Mouse (Mus musculus) macrophage (primary cell): Measurements from ENCODE around the gene Nrcam. TPM values are rescaled to one million over a fixed set of nuclear protein-coding genes. Genes with fewer than 3 reads are reported as not detected.
A peak's percentile ranks its signal among the peaks of the same experiment; 100 is the strongest.

Experiments used
- H3K27ac ChIP-seq: fragments of 350-480 bp; formaldehyde crosslinking; 2 replicates; pipeline ENCODE4 v1.9.0; 2021
- H3K36me3 ChIP-seq: fragments of 350-480 bp; formaldehyde crosslinking; 2 replicates; pipeline ENCODE4 v1.9.0; 2021; ENCODE audit errors: inconsistent target
- H3K4me3 ChIP-seq: fragments of 350-480 bp; formaldehyde crosslinking; 2 replicates; pipeline ENCODE4 v1.9.0; 2021; ENCODE audit errors: inconsistent target
- H3K79me2 ChIP-seq: fragments of 350-480 bp; formaldehyde crosslinking; 2 replicates; pipeline ENCODE4 v1.9.0; 2021; ENCODE audit errors: inconsistent target
- WGBS: methylation state at CpG from one replicate; pipeline ENCODE4 v1.1.7; 2026; ENCODE audit warnings: inconsistent platforms; ENCODE audit not compliant: missing documents; 5-methylcytosine and 5-hydroxymethylcytosine counted together
- polyA plus RNA-seq: library from polyadenylated mRNA; stranded (reverse); fragments of 250-400 nt; gene quantifications from 3 replicates; pipeline ENCODE4 v1.2.4, GENCODE M21; 2018; ENCODE audit warnings: inconsistent platforms

Gene Nrcam
- polyA plus RNA-seq, 1 experiment from 2014 or later: 9.9 TPM

GRCm38 (mm10) chr12:44330216-44330719 lies 1.6 kb downstream of the Nrcam start:
- H3K27ac ChIP-seq: no peak overlapping the region
- no peak overlapping the region for H3K4me3 ChIP-seq
- no peaks in the 10 kb centered on the region for H3K79me2 ChIP-seq
- whole genome bisulfite sequencing: 10% methylated on average over 9 of the region's 9 CpGs
- no peaks in the 10 kb centered on the region for H3K36me3 ChIP-seq

DNA sequence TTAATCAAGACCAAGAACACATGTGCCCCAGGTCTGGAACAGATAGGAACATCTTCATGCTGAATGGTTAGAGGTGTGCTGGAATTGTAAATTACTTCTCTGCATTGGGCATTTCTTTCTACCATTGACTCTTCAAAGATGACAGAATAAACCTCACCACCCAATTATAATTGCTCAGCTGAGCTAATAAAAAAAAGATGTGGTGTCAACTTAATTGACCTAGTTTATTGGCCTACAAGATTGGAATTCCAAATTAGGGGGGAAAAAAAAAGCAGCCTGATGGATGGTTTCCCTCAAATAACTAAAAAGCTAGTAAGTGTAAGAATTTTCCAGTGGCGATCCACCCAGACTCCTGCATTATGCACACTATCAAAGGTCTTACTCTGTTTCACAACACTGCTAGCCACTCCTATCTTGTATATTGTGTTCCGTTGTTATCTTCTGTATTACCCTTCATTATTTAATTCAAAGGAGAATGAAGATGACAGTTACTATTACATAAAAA lies 8.5 kb downstream of the Nrcam start:
- WGBS: 87% methylated on average over 2 of the region's 2 CpGs
- no peaks in the 10 kb centered on the region for H3K36me3 ChIP-seq
- no peak overlapping the region for H3K4me3 ChIP-seq
- no peaks in the 10 kb centered on the region for H3K79me2 ChIP-seq
- no peak overlapping the region for H3K27ac ChIP-seq

- H3K36me3 ChIP-seq: no peaks in the 10 kb centered on the region
- 82% methylated on average over 7 of the region's 8 CpGs for WGBS
- H3K79me2 ChIP-seq: no peaks in the 10 kb centered on the region
- no peak overlapping the region for H3K27ac ChIP-seq
- no peak overlapping the region for H3K4me3 ChIP-seq
Observed at GRCm38 (mm10) chr12:44338195-44338622, 9.5 kb downstream of the Nrcam start.

- no peak overlapping the region for H3K27ac ChIP-seq
- H3K4me3 ChIP-seq: no peak overlapping the region
- 89% methylated on average over 6 of the region's 6 CpGs for WGBS
- no peaks in the 10 kb centered on the region for H3K79me2 ChIP-seq
- no peaks in the 10 kb centered on the region for H3K36me3 ChIP-seq
Observed at GRCm38 (mm10) chr12:44344075-44344474, 15.4 kb downstream of the Nrcam start.

GRCm38 (mm10) chr12:44345251-44345650 lies 16.6 kb downstream of the Nrcam start:
- H3K4me3 ChIP-seq: no peak overlapping the region
- no peak overlapping the region for H3K27ac ChIP-seq
- 79% methylated on average over 5 of the region's 5 CpGs for WGBS

GRCm38 (mm10) chr12:44346143-44346542 lies 17.5 kb downstream of the Nrcam start:
- no peak overlapping the region for H3K4me3 ChIP-seq
- no peaks in the 10 kb centered on the region for H3K36me3 ChIP-seq
- WGBS: 97% methylated on average over 3 of the region's 3 CpGs
- no peaks in the 10 kb centered on the region for H3K79me2 ChIP-seq
- H3K27ac ChIP-seq: no peak overlapping the region

More at GRCm38 (mm10) chr12:44345251-44345650, 16.6 kb downstream of the Nrcam start:
- Histone ChIP-seq H3K36me3 (no peaks in the 10 kb centered on the region), H3K79me2 (no peaks in the 10 kb centered on the region)

- H3K27ac ChIP-seq: peak overlapping the region; percentile 63
Observed at GRCm38 (mm10) chr12:44355116-44355515, 26.4 kb downstream of the Nrcam start.

GRCm38 (mm10) chr12:44357460-44357859 lies 28.8 kb downstream of the Nrcam start:
- H3K79me2 ChIP-seq: no peaks in the 10 kb centered on the region
- H3K4me3 ChIP-seq: no peak overlapping the region
- H3K36me3 ChIP-seq: no peaks in the 10 kb centered on the region
- 76% methylated on average over 3 of the region's 3 CpGs for WGBS
- H3K27ac ChIP-seq: no peak overlapping the region

More at GRCm38 (mm10) chr12:44355116-44355515, 26.4 kb downstream of the Nrcam start:
- no peak overlapping the region for H3K4me3 ChIP-seq
- no peaks in the 10 kb centered on the region for H3K79me2 ChIP-seq
- 88% methylated on average over 4 of the region's 4 CpGs for WGBS
- no peaks in the 10 kb centered on the region for H3K36me3 ChIP-seq

DNA sequence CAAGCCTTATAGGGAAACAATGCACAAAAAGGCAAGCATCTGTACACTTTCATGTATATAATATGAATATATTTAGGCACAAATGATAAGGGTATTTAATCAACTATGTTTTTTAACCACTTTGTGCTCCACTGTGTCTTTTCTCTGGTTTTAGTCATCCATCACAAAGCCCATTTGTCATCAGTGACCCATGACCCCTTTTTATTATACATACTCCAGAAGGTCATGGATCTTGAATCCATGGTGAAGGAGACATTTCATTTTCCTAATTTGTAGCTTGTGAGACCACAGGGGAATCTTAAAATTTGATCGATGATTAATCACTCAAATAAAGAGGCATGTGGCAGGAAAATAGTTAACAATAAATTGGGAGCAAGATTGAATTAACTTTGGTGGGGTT lies 29.2 kb downstream of the Nrcam start:
- H3K27ac ChIP-seq: no peak overlapping the region
- WGBS: 83% methylated on average over 1 of the region's 1 CpGs
- H3K4me3 ChIP-seq: no peak overlapping the region
- no peaks in the 10 kb centered on the region for H3K36me3 ChIP-seq
- no peaks in the 10 kb centered on the region for H3K79me2 ChIP-seq

GRCm38 (mm10) chr12:44371076-44371710 lies 42.5 kb downstream of the Nrcam start:
- no peaks in the 10 kb centered on the region for H3K79me2 ChIP-seq
- no peak overlapping the region for H3K4me3 ChIP-seq
- WGBS: 28% methylated on average over 3 of the region's 3 CpGs
- H3K36me3 ChIP-seq: no peaks in the 10 kb centered on the region
- no peak overlapping the region for H3K27ac ChIP-seq

DNA sequence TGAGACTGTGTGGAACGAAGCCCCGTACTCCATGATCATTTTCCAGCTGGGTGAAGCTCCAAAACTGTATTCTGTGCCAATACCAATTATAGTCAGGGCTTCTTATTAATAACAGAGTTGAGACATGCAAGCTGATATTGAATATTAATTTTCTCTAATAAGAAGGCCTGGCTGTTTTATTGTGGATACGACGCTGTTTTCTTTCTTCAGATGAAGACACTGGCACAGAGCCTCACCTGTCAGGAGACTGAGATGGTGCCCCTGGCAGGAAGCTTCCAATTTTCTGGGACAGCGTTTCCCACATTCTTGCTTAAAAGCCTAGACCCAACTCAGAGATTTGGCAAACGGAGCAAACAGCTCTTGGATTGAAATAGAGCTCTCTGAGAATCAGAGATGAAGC lies 47.3 kb downstream of the Nrcam start:
- no peaks in the 10 kb centered on the region for H3K79me2 ChIP-seq
- H3K27ac ChIP-seq: no peak overlapping the region
- H3K4me3 ChIP-seq: no peak overlapping the region
- no peaks in the 10 kb centered on the region for H3K36me3 ChIP-seq
- WGBS: 100% methylated on average over 6 of the region's 6 CpGs

- no peaks in the 10 kb centered on the region for H3K36me3 ChIP-seq
- WGBS: 88% methylated on average over 8 of the region's 8 CpGs
- no peak overlapping the region for H3K27ac ChIP-seq
- no peak overlapping the region for H3K4me3 ChIP-seq
- no peaks in the 10 kb centered on the region for H3K79me2 ChIP-seq
Observed at GRCm38 (mm10) chr12:44378431-44379161, 49.9 kb downstream of the Nrcam start.

DNA sequence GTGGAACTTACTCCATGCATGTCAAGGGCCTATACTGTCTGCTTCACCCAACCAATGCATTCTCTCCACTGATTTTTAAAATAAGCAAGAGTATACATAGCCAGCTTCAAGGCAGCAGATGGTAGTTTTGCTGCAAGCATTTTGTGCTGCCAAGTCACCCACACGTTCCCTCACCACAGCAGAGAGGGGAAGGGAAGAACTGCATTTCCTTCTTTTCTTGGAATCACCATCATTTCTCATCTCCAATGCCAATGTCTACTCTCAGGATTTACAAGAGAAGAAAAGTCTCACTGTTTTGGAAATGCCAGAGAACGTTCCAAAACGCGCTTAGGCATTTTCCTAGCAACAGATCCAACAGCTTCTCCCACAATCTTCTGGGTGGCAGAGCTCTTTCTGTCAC lies 52.1 kb downstream of the Nrcam start:
- H3K79me2 ChIP-seq: no peaks in the 10 kb centered on the region
- no peak overlapping the region for H3K4me3 ChIP-seq
- H3K36me3 ChIP-seq: no peaks in the 10 kb centered on the region
- 80% methylated on average over 4 of the region's 4 CpGs for WGBS
- no peak overlapping the region for H3K27ac ChIP-seq

DNA sequence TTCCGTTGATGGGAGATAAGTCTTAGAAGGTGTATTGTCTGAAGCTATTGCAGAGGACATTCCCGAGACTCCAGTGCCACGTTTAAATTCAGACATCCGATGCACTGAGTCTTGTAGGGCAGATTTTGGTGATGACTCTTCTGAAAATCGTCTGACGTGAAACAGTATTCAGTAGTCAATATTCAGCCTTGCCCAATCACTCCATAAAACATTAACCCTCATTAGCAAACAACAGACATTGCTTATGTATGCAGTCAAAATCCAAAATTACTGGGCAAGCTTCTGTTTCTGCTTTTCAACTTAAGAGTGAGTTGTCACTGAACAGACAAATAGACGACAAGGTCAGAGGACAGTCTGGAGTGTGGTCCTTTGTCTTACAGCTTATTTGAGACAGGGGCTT lies 57.7 kb downstream of the Nrcam start:
- H3K36me3 ChIP-seq: no peaks in the 10 kb centered on the region
- 87% methylated on average over 7 of the region's 7 CpGs for WGBS
- H3K4me3 ChIP-seq: no peak overlapping the region
- no peak overlapping the region for H3K27ac ChIP-seq
- no peaks in the 10 kb centered on the region for H3K79me2 ChIP-seq

DNA sequence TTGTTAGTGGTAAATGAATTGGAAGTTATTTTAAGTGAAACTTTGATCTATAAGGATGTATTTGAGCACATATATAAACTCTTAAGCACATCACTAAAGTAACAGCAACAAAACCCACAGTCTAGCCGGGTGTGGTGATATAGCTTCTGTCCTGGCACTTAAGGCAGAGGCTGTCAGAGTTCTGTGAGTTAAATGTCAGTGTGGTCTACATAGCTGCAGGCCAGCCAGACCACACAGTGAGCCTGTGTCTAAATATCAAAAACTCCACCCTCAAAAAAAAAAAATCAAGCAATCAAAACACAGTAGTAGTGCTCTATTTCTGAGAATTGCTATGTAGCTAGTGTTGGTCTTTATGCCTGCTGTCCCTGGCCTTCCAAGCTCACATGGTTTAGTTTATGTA lies 59.5 kb downstream of the Nrcam start:
- no peak overlapping the region for H3K4me3 ChIP-seq
- no peaks in the 10 kb centered on the region for H3K79me2 ChIP-seq
- no peaks in the 10 kb centered on the region for H3K36me3 ChIP-seq
- WGBS: 38% methylated on average over 1 of the region's 1 CpGs
- H3K27ac ChIP-seq: no peak overlapping the region
